Mouse (Mus musculus) neural tube, embryonic 12.5 days (tissue): ENCODE data around the gene Ankrd52. TPM values are rescaled to one million over a fixed set of nuclear protein-coding genes. Genes with fewer than 3 reads are reported as not detected.
"Not testable (repeated sequence)": the region's sequence is repeated elsewhere in the genome, so short reads cannot be mapped to it uniquely, and the experiment has no call there.

Experiments used
- ATAC-seq: fragments of 200-750 bp; cut with Nextera tagmentation; 2 replicates; pipeline ENCODE4 v1.8.0; 2017; ENCODE audit warnings: low read depth, mild to moderate bottlenecking, moderate TSS enrichment, moderate library complexity; ENCODE audit not compliant: low FRiP score
- H3K27ac ChIP-seq: fragments of 300-500 bp; sonication (generic); 2 replicates; pipeline ENCODE4 v1.5.1; 2016
- H3K27me3 ChIP-seq: fragments of 300-500 bp; sonication (generic); replicated peaks from 2 replicates; pipeline ENCODE4 v1.6.1; 2016; ENCODE audit warnings: mild to moderate bottlenecking
- H3K36me3 ChIP-seq: fragments of 300-500 bp; sonication (generic); 2 replicates; pipeline ENCODE4 v1.6.1; 2016; ENCODE audit warnings: mild to moderate bottlenecking
- H3K4me1 ChIP-seq: fragments of 300-500 bp; sonication (generic); 2 replicates; pipeline ENCODE4 v1.6.1; 2016
- H3K4me2 ChIP-seq: fragments of 300-500 bp; sonication (generic); replicated peaks from 2 replicates; pipeline ENCODE4 v1.6.1; 2016; ENCODE audit warnings: mild to moderate bottlenecking
- H3K4me3 ChIP-seq: fragments of 300-500 bp; sonication (generic); 2 replicates; pipeline ENCODE4 v1.5.1; 2016
- H3K9ac ChIP-seq: fragments of 300-500 bp; sonication (generic); 2 replicates; pipeline ENCODE4 v1.6.1; 2016; ENCODE audit warnings: mild to moderate bottlenecking
- H3K9me3 ChIP-seq: fragments of 300-500 bp; sonication (generic); 2 replicates; pipeline ENCODE4 v1.6.1; 2016; ENCODE audit warnings: mild to moderate bottlenecking
- WGBS: fragments of 180-500 bp; shearing (Covaris S2); methylation state at CpG from one replicate; pipeline ENCODE4 v1.1.7; 2016; 5-methylcytosine and 5-hydroxymethylcytosine counted together
- polyA plus RNA-seq: library from polyadenylated mRNA; unstranded; fragments of >200 nt; fragmentation: Nextera tagmentation; extraction: Ambion mirVana; gene quantifications from 2 replicates; pipeline ENCODE4 v1.2.1, GENCODE M21; 2016

Gene Ankrd52
- polyA plus RNA-seq, result 10.2 and 13.2 TPM in 2 replicates

- Histone ChIP-seq H3K4me2 (peak within 1 kb of the TSS; percentile 76), H3K9me3 (no peaks in the 10 kb centered on the region), H3K27me3 (no peaks in the 10 kb centered on the region), H3K4me1 (peaks cover 21% of the 10 kb centered on the region), H3K9ac (peak within 1 kb of the TSS; percentile 96), H3K36me3 (peaks cover 28% of the 10 kb centered on the region), H3K4me3 (peak within 1 kb of the TSS; percentile 92), H3K27ac (peak within 1 kb of the TSS; percentile 91)
- peak; percentile 92 for ATAC-seq
- under 1% methylated on average over 60 of the region's 73 CpGs for WGBS
These were observed at the start of gene Ankrd52 for GRCm38 (mm10) chr10:128376455-128377211. Ankrd52 (plus strand) TSS chr10:128377115.

GRCm38 (mm10) chr10:128327610-128328009, 49.3 kb upstream of the Ankrd52 start:
- ATAC-seq, result no peak

GRCm38 (mm10) chr10:128332358-128333249, 44.3 kb upstream of the Ankrd52 start:
- not testable (repeated sequence) for H3K27me3 ChIP-seq, ATAC-seq, H3K4me2 ChIP-seq, H3K9ac ChIP-seq, H3K4me3 ChIP-seq, H3K4me1 ChIP-seq, H3K9me3 ChIP-seq, H3K27ac ChIP-seq
- 82% methylated on average over 6 of the region's 6 CpGs for WGBS
- H3K36me3 ChIP-seq, result peaks cover 18% of the 10 kb centered on the region

More at GRCm38 (mm10) chr10:128327610-128328009, 49.3 kb upstream of the Ankrd52 start:
- H3K9ac ChIP-seq, result no peak overlapping the region
- H3K4me3 ChIP-seq, result no peak overlapping the region
- H3K36me3 ChIP-seq, result peaks cover 44% of the 10 kb centered on the region
- no peaks in the 10 kb centered on the region for H3K9me3 ChIP-seq
- no peak overlapping the region for H3K27ac ChIP-seq
- H3K4me1 ChIP-seq, result peaks cover 14% of the 10 kb centered on the region
- no peak overlapping the region for H3K4me2 ChIP-seq
- WGBS, result 91% methylated on average over 10 of the region's 10 CpGs
- no peaks in the 10 kb centered on the region for H3K27me3 ChIP-seq

- H3K9me3 ChIP-seq, result no peaks in the 10 kb centered on the region
- no peak overlapping the region for H3K4me2 ChIP-seq
- WGBS, result 3% methylated on average over 4 of the region's 4 CpGs
- no peak for ATAC-seq
- no peaks in the 10 kb centered on the region for H3K27me3 ChIP-seq
- H3K4me1 ChIP-seq, result peaks cover 18% of the 10 kb centered on the region
- H3K9ac ChIP-seq, result no peak overlapping the region
- H3K27ac ChIP-seq, result no peak overlapping the region
- no peak overlapping the region for H3K4me3 ChIP-seq
- no peaks in the 10 kb centered on the region for H3K36me3 ChIP-seq
These were observed 41.3 kb upstream of the Ankrd52 start for GRCm38 (mm10) chr10:128335582-128335981.

GRCm38 (mm10) chr10:128336195-128336594, 40.7 kb upstream of the Ankrd52 start:
- Histone ChIP-seq H3K4me3 (no peak overlapping the region), H3K36me3 (no peaks in the 10 kb centered on the region), H3K4me2 (no peak overlapping the region), H3K9ac (no peak overlapping the region), H3K4me1 (peaks cover 18% of the 10 kb centered on the region), H3K27me3 (no peaks in the 10 kb centered on the region), H3K27ac (no peak overlapping the region), H3K9me3 (no peaks in the 10 kb centered on the region)
- ATAC-seq, result no peak
- WGBS, result 95% methylated on average over 3 of the region's 3 CpGs

GRCm38 (mm10) chr10:128336597-128336996, 40.3 kb upstream of the Ankrd52 start:
- Histone ChIP-seq H3K27ac (no peak overlapping the region), H3K4me1 (peaks cover 18% of the 10 kb centered on the region), H3K36me3 (no peaks in the 10 kb centered on the region), H3K27me3 (no peaks in the 10 kb centered on the region), H3K9me3 (no peaks in the 10 kb centered on the region), H3K4me2 (peak overlapping the region; percentile 86), H3K4me3 (peak overlapping the region; percentile 72; the same call in 1 of the 2 replicates), H3K9ac (no peak overlapping the region)
- no peak for ATAC-seq
- WGBS, result 85% methylated on average over 3 of the region's 3 CpGs

- Histone ChIP-seq H3K4me3 (peak within 1 kb of the TSS; percentile 72), H3K4me2 (peak within 1 kb of the TSS; percentile 86), H3K27me3 (no peaks in the 10 kb centered on the region), H3K27ac (peak within 1 kb of the TSS; percentile 88), H3K9ac (peak within 1 kb of the TSS; percentile 84), H3K9me3 (no peaks in the 10 kb centered on the region), H3K4me1 (peaks cover 18% of the 10 kb centered on the region), H3K36me3 (no peaks in the 10 kb centered on the region)
- WGBS, result 2% methylated on average over 61 of the region's 61 CpGs
- ATAC-seq, result peak; percentile 98
These were observed 39.4 kb upstream of the Ankrd52 start, which contains the start of gene Cs for GRCm38 (mm10) chr10:128337306-128338181. Cs (plus strand) TSS chr10:128337734.

- H3K4me1 ChIP-seq, result peaks cover 18% of the 10 kb centered on the region
- no peaks in the 10 kb centered on the region for H3K36me3 ChIP-seq
- H3K4me2 ChIP-seq, result peak overlapping the region; percentile 86
- H3K4me3 ChIP-seq, result peak overlapping the region; percentile 72
- 22% methylated on average over 5 of the region's 5 CpGs for WGBS
- H3K27me3 ChIP-seq, result no peaks in the 10 kb centered on the region
- no peaks in the 10 kb centered on the region for H3K9me3 ChIP-seq
- peak overlapping the region; percentile 88; the same call in 1 of the 2 replicates for H3K27ac ChIP-seq
- peak overlapping the region; percentile 84 for H3K9ac ChIP-seq
- no peak for ATAC-seq
These were observed 38.5 kb upstream of the Ankrd52 start for GRCm38 (mm10) chr10:128338415-128338814.

- no peak overlapping the region for H3K27ac ChIP-seq
- no peak for ATAC-seq
- no peaks in the 10 kb centered on the region for H3K27me3 ChIP-seq
- no peaks in the 10 kb centered on the region for H3K36me3 ChIP-seq
- H3K9ac ChIP-seq, result no peak overlapping the region
- peak overlapping the region; percentile 86 for H3K4me2 ChIP-seq
- H3K4me3 ChIP-seq, result no peak overlapping the region
- peaks cover 18% of the 10 kb centered on the region for H3K4me1 ChIP-seq
- 80% methylated on average over 2 of the region's 2 CpGs for WGBS
- H3K9me3 ChIP-seq, result no peaks in the 10 kb centered on the region
These were observed 38.0 kb upstream of the Ankrd52 start for GRCm38 (mm10) chr10:128338948-128339347.

- Histone ChIP-seq H3K9ac (no peak overlapping the region), H3K36me3 (no peaks in the 10 kb centered on the region), H3K4me2 (no peak overlapping the region), H3K27ac (no peak overlapping the region), H3K4me1 (peaks cover 23% of the 10 kb centered on the region), H3K9me3 (no peaks in the 10 kb centered on the region), H3K27me3 (no peaks in the 10 kb centered on the region), H3K4me3 (no peak overlapping the region)
- no peak for ATAC-seq
- WGBS, result 80% methylated on average over 2 of the region's 2 CpGs
These were observed 36.7 kb upstream of the Ankrd52 start for GRCm38 (mm10) chr10:128340257-128340656.

- no peaks in the 10 kb centered on the region for H3K36me3 ChIP-seq
- no peak for ATAC-seq
- no peak overlapping the region for H3K27ac ChIP-seq
- no peaks in the 10 kb centered on the region for H3K27me3 ChIP-seq
- no peak overlapping the region for H3K4me3 ChIP-seq
- WGBS, result 88% methylated on average over 1 of the region's 1 CpGs
- peaks cover 16% of the 10 kb centered on the region for H3K4me1 ChIP-seq
- no peaks in the 10 kb centered on the region for H3K9me3 ChIP-seq
- no peak overlapping the region for H3K9ac ChIP-seq
- H3K4me2 ChIP-seq, result no peak overlapping the region
These were observed 33.5 kb upstream of the Ankrd52 start for GRCm38 (mm10) chr10:128343436-128343835.
